Mouse (Mus musculus) urinary bladder, postnatal 25 days (tissue): ENCODE data around the gene Pwwp2b.

Source experiments
- DNase-seq: peaks from one replicate; pipeline ENCODE4 v3.0.0; 2022; ENCODE audit warnings: low spot score

The Pwwp2b gene

DNA sequence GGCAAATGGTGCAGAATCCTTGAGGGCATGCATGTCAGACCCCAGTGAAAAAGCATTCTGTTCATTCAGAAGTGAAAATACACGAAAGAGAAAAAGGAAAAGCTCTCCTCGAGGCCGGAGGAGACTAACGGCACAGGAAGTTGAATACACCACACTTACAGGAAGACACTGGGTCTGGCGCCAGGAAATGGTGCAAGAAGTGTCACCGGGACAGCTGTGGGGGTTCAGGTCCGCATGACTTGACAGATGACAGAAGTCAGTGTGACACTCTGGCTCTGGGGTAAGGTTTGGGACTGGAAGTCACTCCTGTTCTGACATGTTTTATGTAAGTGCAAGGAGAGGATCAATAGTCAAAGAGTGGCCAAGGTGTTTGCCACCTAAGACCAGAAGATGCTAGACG lies 23.6 kb upstream of the Pwwp2b start:
- DNase-seq, result no peak

DNA sequence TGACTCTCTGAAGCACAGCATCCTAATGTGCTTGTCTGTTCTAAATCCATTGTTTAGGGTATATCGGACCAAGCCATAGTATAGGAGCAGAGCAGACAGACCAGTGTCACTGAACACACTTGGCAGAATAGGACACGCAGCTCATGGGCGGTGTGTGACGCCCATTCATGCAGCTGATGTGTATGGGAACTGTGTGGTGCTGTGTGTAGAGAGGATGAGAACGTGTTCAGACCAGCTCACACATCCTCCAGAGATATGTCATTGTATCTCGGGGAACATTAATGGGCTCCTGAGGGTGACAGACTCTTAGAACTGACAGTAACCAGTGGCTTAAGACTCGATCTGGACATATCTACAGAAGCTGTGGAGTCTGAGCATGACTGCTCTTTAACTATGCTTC lies 21.9 kb upstream of the Pwwp2b start:
- DNase-seq, result no peak

- DNase-seq, result no peak
These were observed 19.7 kb upstream of the Pwwp2b start for GRCm38 (mm10) chr7:139228447-139229171.

- no peak for DNase-seq
These were observed 18.4 kb upstream of the Pwwp2b start for GRCm38 (mm10) chr7:139229837-139230236.

DNA sequence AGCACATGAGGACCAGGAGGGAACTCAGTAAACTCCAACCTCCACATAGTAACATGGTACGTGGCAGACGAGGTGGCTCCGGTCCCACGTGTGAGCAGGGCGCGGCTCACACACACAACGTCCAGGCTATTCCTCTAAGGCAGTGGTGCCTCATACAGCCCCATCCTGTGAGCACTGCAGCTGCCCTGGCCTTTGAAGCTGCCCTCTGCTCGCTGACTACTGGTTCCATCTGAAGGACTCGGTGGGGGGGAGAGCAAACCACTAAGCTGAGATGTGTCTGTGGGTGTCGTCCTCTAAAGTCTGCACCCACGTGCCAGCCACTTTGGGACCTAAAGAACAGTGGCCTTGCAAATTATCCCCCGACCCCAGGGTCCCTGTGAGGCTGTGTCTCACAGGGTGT lies 18.0 kb upstream of the Pwwp2b start:
- no peak for DNase-seq

- DNase-seq, result peak; percentile 88
These were observed 14.6 kb upstream of the Pwwp2b start for GRCm38 (mm10) chr7:139233714-139234113.

DNA sequence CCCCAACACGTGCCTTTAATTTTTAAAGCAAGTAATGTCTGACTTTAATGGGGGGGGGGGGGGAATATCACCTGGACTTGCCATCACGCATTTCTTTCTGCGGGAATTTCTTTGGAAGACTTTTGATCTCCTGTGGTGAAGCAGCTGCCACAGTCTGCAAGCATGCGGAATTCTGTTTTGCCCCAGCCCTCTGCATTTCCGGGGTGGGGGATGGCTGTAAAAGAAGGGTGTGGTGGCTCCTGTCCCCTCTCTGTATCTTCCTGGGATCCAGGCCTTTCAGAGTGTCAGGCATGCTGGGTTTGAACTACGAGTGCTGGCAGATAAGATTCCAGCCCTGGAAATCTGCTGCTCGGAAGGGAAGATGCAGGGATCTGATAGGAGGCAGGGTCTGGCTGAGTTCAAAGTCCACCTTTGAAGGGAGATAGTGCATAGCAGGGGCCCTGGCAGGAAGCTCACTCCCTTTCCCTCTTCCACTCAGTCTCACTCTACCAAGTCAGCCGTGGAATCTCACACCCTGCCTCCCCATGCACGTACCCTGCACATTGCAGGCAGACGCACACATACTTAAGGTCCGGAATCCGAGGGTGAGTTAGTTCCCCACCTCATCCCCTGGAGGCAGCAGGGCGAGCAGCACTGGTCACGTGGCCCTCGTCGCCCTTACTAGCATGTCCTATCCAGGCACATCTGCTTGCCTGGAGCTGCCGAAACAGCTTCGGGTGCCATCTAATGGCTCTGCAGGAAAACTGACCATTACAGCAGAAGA lies 13.7 kb upstream of the Pwwp2b start:
- peak; percentile 51 for DNase-seq

DNA sequence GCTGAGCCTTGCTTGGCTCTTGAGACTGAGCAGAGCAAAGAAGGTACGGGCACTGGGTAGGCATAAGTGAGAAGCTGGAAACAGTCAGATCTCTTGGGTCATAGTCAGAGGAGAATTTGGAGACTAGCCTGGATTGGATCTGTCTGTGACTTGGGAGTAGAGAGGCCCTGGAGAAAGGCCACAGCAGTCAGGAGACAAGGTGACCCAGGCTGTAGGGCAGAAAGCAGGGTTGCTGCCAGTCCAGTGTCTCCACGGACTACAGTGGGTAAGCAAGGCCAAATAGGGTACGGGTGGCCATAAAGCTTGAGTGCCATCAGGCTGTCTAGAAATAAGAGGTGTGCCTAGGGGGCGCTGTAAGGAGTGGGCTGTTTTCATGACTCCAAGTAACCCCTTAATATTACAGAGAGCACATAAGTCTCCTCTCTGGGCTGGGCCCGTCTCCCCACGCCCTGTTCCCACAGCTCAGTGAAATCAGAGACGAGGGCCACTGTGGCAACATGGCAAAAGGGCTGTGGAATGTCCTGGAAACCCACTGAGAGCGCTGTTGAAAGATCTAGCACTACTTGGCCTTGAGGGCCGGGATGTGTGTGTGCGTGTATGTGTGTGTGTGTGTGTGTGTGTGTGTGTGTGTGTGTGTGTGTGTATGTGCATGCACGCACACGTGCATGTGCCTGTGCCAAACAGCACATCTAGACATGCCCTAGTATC lies 12.5 kb upstream of the Pwwp2b start:
- DNase-seq, result no peak

DNA sequence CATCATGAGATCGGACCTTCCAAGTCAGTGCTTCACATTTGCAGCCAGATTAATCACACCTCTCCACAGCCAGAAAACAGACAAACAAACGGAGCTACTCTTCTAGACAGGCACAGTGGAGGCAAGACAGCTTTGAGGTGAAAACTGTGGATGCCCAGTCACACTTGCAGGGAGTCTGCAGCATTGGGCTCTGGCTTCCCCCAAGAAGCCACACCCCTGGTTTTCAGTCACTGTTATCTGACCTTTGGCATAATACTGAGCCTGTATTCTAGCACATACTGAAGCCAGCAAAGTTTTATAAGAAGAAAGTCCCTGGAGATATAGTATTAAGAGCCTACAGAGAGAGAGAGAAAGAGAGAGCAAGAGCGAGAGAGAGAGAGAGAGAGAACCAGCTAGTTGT lies 8.8 kb upstream of the Pwwp2b start:
- DNase-seq, result no peak

- DNase-seq, result peak; percentile 40
These were observed 2.2 kb upstream of the Pwwp2b start for GRCm38 (mm10) chr7:139246086-139246485.

GRCm38 (mm10) chr7:139246931-139247880 lies 1.1 kb upstream of the Pwwp2b start:
- DNase-seq, result peak; percentile 49

DNA sequence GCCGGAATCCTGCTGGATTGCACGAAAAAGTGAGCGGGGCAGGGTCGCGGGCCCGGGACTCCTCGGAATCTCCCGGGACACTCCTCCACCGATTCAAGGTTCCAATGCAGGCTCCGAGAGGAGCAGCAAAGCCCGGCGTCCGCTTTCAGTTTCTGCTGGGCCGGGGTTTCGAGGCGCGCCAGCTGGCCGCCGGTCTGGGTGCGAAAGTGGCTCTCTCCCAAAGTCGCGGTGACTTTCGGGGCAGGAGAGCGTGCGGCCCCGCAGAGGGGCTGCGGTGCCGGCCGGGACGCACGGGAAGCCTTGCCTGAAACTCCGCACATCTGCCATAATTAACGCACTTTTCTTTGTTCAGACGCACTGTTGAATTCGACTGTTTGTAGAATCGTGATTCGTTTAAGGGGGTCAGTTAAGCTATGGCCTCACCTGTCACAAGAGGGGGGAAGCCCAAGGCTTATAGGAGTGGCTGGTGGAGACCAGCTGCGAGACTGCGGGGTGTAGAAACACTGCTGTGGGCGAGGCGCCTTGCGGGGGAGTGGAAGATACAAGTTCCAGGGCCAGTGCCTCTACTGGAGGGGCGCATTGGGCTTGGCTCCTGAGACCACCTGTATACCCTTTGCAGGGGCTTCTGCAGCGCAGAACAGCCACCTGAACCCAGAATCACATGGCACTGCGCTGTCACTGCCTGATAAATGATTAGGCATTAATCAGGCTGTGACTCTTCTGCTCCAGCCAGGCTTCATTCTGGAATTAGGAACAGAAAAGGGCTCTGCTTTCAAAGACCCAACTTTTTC lies 528 bp downstream of the Pwwp2b start:
- DNase-seq, result peak; percentile 45

GRCm38 (mm10) chr7:139249406-139250210 lies 1.3 kb downstream of the Pwwp2b start:
- no peak for DNase-seq

DNA sequence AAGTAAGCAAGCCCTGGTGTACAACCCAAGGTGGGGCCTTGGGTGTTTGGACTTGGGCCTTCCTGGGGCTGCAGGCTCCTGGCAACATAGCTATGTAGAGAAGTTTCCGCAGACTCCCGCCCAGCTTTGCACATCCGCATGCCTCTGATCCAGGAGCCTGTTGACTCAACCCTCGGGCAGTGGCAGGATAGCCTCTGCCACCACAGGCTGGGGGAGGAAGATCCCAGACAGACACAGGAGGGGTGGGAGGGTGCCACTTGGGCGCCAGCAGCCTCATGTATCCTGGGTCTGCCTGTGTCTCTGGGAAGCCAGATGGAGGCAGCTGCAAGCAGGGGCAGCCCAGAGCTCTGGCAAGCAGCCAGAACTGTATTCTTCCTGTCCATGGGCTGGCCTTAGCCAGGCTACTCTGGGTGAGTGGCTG lies 3.6 kb downstream of the Pwwp2b start:
- DNase-seq, result peak; percentile 48

- DNase-seq, result no peak
These were observed 4.3 kb downstream of the Pwwp2b start for GRCm38 (mm10) chr7:139252566-139252965.

DNA sequence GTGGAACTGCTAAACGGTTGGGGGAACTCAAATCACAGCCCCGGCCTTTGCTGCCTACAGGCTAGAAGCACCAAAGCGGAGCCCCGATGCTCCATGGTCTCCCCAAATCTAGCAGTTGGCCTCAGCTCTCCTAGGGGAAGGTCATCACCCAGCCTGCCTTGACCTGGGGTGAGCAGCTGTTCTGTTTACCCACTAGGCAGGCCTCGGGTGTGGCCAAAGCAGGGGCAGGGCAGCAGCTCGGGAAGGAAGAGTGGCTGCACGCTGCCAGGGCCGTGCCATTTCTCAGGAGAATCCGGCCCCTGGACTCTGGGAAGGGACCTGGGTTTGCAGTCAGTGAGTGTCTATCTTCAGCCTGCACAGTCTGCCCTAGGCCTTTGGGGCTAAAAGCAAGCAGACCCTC lies 4.7 kb downstream of the Pwwp2b start:
- no peak for DNase-seq

GRCm38 (mm10) chr7:139253462-139253861 lies 5.2 kb downstream of the Pwwp2b start:
- DNase-seq, result no peak

DNA sequence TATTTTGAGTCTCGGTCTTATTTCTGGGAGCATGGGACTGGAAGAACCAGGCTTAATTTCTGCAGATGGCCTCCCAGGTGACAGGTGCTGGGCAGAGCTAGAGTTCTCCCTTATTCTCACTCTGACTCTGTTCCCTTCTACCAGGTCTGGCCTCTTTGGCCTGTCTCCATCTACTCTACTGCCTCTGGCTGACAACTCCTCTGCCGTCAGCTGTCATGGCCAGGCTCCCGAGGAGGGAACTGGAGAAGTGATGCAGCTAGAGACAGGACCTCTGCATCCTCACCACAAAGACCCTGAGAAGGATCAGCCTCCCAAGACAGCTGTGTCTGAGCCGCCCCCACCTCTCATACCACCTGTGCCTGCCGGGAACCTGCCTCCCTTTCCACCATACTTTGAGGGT lies 6.3 kb downstream of the Pwwp2b start:
- no peak for DNase-seq

DNA sequence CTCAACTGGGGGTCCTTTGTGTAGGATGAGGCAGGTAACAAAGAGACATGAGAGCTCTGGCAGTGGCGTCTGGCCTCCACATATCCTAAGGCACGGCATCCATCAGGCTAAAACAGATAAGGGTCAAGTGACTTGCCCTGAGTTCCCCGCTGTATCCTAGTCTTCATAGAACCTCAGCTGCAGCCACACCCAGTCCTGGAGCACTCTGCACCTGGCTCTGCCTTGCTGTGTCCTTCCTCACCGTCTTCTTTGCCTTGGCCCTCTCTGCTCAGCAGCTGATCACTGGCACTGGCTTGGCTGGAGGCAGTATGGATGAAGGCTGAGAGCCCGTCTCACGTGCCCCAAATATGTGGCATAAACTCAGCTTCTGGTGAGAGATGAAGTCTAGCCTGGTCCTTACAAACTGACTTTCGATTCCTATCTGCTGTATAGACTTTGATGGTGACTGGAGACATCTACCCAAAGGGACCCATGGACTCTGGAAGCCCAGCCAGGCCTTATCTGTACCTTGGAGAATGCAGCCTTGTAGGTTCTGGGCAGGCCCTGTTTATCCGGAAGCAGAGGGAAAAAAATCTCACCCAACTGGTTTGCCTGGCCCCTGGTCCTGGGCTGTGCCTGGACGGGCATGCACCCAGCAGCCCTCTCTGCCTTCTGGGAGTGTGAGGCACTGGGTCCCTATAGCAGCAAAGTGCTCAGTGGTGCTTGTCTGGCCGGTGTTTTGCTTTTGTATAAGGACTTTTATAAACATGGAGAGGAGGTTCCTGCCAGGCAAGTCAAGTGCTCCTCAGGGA lies 9.7 kb downstream of the Pwwp2b start:
- DNase-seq, result no peak
